In the genomic region with DNA sequence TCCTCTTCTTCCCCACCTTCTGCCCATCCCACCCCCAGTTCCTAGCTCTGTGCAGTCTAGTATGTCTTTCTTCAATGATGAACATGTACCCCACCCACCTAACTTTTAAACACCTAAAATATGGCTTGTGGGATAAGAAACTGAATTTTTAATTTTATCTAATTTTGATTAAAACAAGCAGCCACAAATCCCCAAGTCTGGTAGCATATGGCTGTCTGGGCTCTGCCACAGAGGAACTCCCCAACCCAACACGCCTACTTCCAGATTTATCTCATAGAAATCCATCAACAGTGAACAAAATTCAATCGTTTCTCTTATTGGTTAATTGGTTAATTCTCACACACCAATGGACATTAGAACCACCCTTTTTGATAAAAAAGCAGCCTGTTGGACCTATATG, we compare ENCODE assay signal across 18 mouse cellular contexts. TPM values are rescaled to one million over a fixed set of nuclear protein-coding genes. Genes with fewer than 3 reads are reported as not detected.
DNase-seq lines count a peak whose midpoint lies in the region; TF ChIP-seq lines count a peak whose summit lies in the region.
"Had no signal": no experiment of that assay in that cellular context is flagged by ENCODE, and none has a peak within 500 bp of the region (broad histone marks: within the 10 kb centered on the region; RNA-seq: fewer than 3 reads in every experiment).

No protein-coding gene starts in this region.

- no peak for TF ChIP-seq CTCF in heart, adult 2 months (IDR thresholded peaks at IDR 0.05)

- 78% methylated on average over 2 of the region's 2 CpGs for WGBS in heart, adult 2 months

- no peak overlapping the region for H3K9ac ChIP-seq in heart, adult 2 months (ENCODE audit: low read depth, low read length)

- H3K79me2 ChIP-seq in heart, adult 2 months (replicated peaks; ENCODE audit: control insufficient read depth, insufficient read depth, low read length), result no peaks in the 10 kb centered on the region

- H3K4me1 ChIP-seq in heart, adult 2 months (ENCODE audit: control insufficient read depth, insufficient read depth, low read length), result no peaks in the 10 kb centered on the region

- no peak overlapping the region for H3K27ac ChIP-seq in heart, adult 2 months

- peak; percentile 11 for DNase-seq in heart, adult 11 months
- DNase-seq in heart, adult 2 months, result no peak
- DNase-seq in layer of hippocampus, adult 9-11 months, result peak; percentile 51
- DNase-seq in layer of hippocampus, postnatal 36 days, result no peak
- DNase-seq: adrenal gland, adult 2 months; adrenal gland, adult 8-10 months; adrenal gland, postnatal 10 days; adrenal gland, postnatal 14 days; adrenal gland, postnatal 25 days; adrenal gland, postnatal 36 days; B cell, adult 2 months; cerebellum, adult 11 months; cerebellum, adult 11-12 months; cerebellum, adult 18-20 months had no signal

- TF ChIP-seq EP300 in heart, adult 2 months (IDR thresholded peaks at IDR 0.05; ENCODE audit: insufficient read depth, low read depth, low read length), result no peak

- H3K36me3 ChIP-seq in heart, adult 2 months (ENCODE audit: control insufficient read depth, insufficient read depth, low read length), result no peaks in the 10 kb centered on the region
- H3K36me3 ChIP-seq: G1E had no signal

- H3K4me3 ChIP-seq in heart, adult 2 months, result no peak overlapping the region

- no peak for TF ChIP-seq POLR2A in heart, adult 2 months (IDR thresholded peaks at IDR 0.05; ENCODE audit: insufficient read depth, low read depth, low read length)

- no peaks in the 10 kb centered on the region for H3K27me3 ChIP-seq in heart, adult 2 months (ENCODE audit: control insufficient read depth, insufficient read depth, low read length)
- H3K27me3 ChIP-seq: CH12.LX, Patski had no signal

- intact Hi-C loops in heart, adult 2 months (cut with DNase I), result no loop called here

RNA-seq across cellular contexts. Expression of gene Nr4a3, which starts 21.7 kb away (rescaled TPM):
- total RNA-seq in heart, adult 2 months (2021), result 1 to 10 TPM; 5.3 to 6.7 TPM
- polyA plus RNA-seq in heart, adult 2 months (2012; rRNA removed), result 0.73 and 1.7 TPM in 2 replicates
- 10 to 100 TPM; 61.9 to 74.0 TPM for total RNA-seq in layer of hippocampus, postnatal 36 days (2021)
- total RNA-seq: MEL had no signal

RNA-seq across cellular contexts. Expression of gene Stx17, which starts 58.0 kb away (rescaled TPM):
- total RNA-seq in heart, adult 2 months (2021), result 10 to 100 TPM; 25.1 TPM
- 6.7 and 12.6 TPM in 2 replicates for polyA plus RNA-seq in heart, adult 2 months (2012; rRNA removed)
- 10 to 100 TPM; 17.5 to 20.6 TPM for total RNA-seq in layer of hippocampus, postnatal 36 days (2021)

Comparison
In these comparisons a context has a peak if more than half of its experiments do, and no peak if none do; other contexts are left out.
1. DNase-seq: peak in heart, adult 11 months (single experiment) and layer of hippocampus, adult 9-11 months (single experiment); none in heart, adult 2 months (0 of 2) and layer of hippocampus, postnatal 36 days (0 of 2).
2. RNA of gene Nr4a3, which starts 21.7 kb away (total RNA-seq): 61.9 to 74.0 TPM in layer of hippocampus, postnatal 36 days; 5.3 to 6.7 TPM in heart, adult 2 months; every median in the first group is over 4 times any median in the second.